Mouse (Mus musculus) C2C12 (cell line): ENCODE results near the gene Gnai2.

ENCODE experiments used
- CTCF ChIP-seq: IDR thresholded peaks from one replicate; pipeline ENCODE4 v1.5.1; 2011; ENCODE audit not compliant: control insufficient read depth, insufficient read depth, insufficient read length
- FOSL1 ChIP-seq: IDR thresholded peaks from one replicate; pipeline ENCODE4 v1.8.0; 2011; ENCODE audit warnings: mild to moderate bottlenecking, low read length; ENCODE audit not compliant: poor library complexity, insufficient read depth, severe bottlenecking
- MAX ChIP-seq: IDR thresholded peaks from one replicate; pipeline ENCODE4 v1.6.1; 2011; ENCODE audit warnings: mild to moderate bottlenecking, control low read depth
- MYOD1 ChIP-seq: IDR thresholded peaks from one replicate; pipeline ENCODE4 v1.6.1; 2011; ENCODE audit warnings: low read depth; ENCODE audit not compliant: control insufficient read depth, insufficient read length
- MYOG ChIP-seq: IDR thresholded peaks from one replicate; pipeline ENCODE4 v1.6.1; 2011; ENCODE audit not compliant: control insufficient read depth, insufficient read length; ENCODE audit errors: extremely low read depth
- USF1 ChIP-seq: IDR thresholded peaks from one replicate; pipeline ENCODE4 v1.6.1; 2011; ENCODE audit warnings: low read depth, mild to moderate bottlenecking, control low read depth, moderate library complexity

GRCm38 (mm10) chr9:107659551-107659950 is 24.4 kb upstream of the Gnai2 start:
- TF ChIP-seq USF1 (no peak), CTCF (no peak), MAX (no peak), MYOG (no peak), FOSL1 (no peak), MYOD1 (no peak)
